ENCODE assay signal across 14 mouse cellular contexts in the genomic region with DNA sequence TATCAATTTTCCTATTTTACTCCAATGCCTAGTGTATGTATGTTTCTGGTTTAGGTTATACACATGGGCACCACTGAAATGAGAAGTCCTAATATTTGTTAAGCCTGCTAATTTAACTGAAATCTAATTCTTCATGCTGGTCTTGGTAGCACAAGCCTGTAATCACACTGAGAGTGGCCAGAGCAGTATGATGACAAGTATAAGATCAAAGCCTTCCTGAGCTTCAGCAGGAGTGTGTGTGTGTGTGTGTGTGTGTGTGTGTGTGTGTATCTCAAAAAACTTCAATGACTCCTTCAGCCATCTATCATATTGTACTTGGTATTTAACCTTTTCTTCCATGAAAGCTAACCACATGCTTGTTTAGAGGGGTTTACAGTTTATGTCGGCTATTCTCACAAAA.
A peak's percentile ranks its signal among the peaks of the same experiment; 100 is the strongest.
DNase-seq lines count a peak whose midpoint lies in the region; ATAC-seq and TF ChIP-seq lines count a peak whose summit lies in the region.
"Had no signal": no experiment of that assay in that cellular context is flagged by ENCODE, and none has a peak within 500 bp of the region (broad histone marks: within the 10 kb centered on the region; RNA-seq: fewer than 3 reads in every experiment).

No protein-coding gene starts in this region.

- no peak overlapping the region for H3K27ac ChIP-seq in hindbrain, embryonic 12.5 days
- H3K27ac ChIP-seq in hindbrain, postnatal 0 days = no peak overlapping the region
- no peak overlapping the region for H3K27ac ChIP-seq in midbrain, postnatal 0 days (ENCODE audit: low read depth, low read length)
- no peak overlapping the region for H3K27ac ChIP-seq in midbrain, embryonic 13.5 days
- H3K27ac ChIP-seq: kidney, embryonic 15.5 days; liver, embryonic 12.5 days had no signal

- H3K36me3 ChIP-seq in hindbrain, embryonic 12.5 days = no peaks in the 10 kb centered on the region
- no peaks in the 10 kb centered on the region for H3K36me3 ChIP-seq in hindbrain, postnatal 0 days (ENCODE audit: insufficient read depth, low read length)
- H3K36me3 ChIP-seq in midbrain, postnatal 0 days (ENCODE audit: insufficient read depth, low read length) = no peaks in the 10 kb centered on the region
- H3K36me3 ChIP-seq in midbrain, embryonic 13.5 days = no peaks in the 10 kb centered on the region
- H3K36me3 ChIP-seq: kidney, embryonic 15.5 days; liver, embryonic 12.5 days had no signal

- no peak overlapping the region for H3K4me2 ChIP-seq in hindbrain, embryonic 12.5 days (replicated peaks)
- no peak overlapping the region for H3K4me2 ChIP-seq in hindbrain, postnatal 0 days (ENCODE audit: low read depth, low read length)
- H3K4me2 ChIP-seq in midbrain, postnatal 0 days (ENCODE audit: low read depth, low read length, poor library complexity, severe bottlenecking) = no peak overlapping the region
- H3K4me2 ChIP-seq in midbrain, embryonic 13.5 days (replicated peaks) = no peak overlapping the region
- H3K4me2 ChIP-seq: kidney, embryonic 15.5 days; liver, embryonic 12.5 days had no signal

- H3K4me1 ChIP-seq in hindbrain, embryonic 12.5 days = no peaks in the 10 kb centered on the region
- no peaks in the 10 kb centered on the region for H3K4me1 ChIP-seq in hindbrain, postnatal 0 days (ENCODE audit: insufficient read depth, low read length)
- no peaks in the 10 kb centered on the region for H3K4me1 ChIP-seq in midbrain, postnatal 0 days (ENCODE audit: insufficient read depth, low read length)
- H3K4me1 ChIP-seq in midbrain, embryonic 13.5 days (replicated peaks) = no peaks in the 10 kb centered on the region
- H3K4me1 ChIP-seq: liver, embryonic 12.5 days had no signal

- no peak for DNase-seq in hindbrain, postnatal 0 days (ENCODE audit: low spot score)
- DNase-seq in midbrain, postnatal 0 days (ENCODE audit: low spot score) = no peak
- DNase-seq in hindlimb bud, embryonic 11.5 days (ENCODE audit: extremely low spot score, low read depth, low spot score) = peak; percentile 30
- no peak for DNase-seq in liver
- DNase-seq: cerebellum, postnatal 36 days; heart, postnatal 4 days; thymus, adult 2 months had no signal

- H3K9ac ChIP-seq in hindbrain, embryonic 12.5 days = no peak overlapping the region
- no peak overlapping the region for H3K9ac ChIP-seq in hindbrain, postnatal 0 days (replicated peaks; ENCODE audit: low read length)
- H3K9ac ChIP-seq in midbrain, postnatal 0 days (replicated peaks; ENCODE audit: low read length, poor library complexity, severe bottlenecking) = no peak overlapping the region
- H3K9ac ChIP-seq in midbrain, embryonic 13.5 days (replicated peaks) = no peak overlapping the region
- H3K9ac ChIP-seq: kidney, embryonic 15.5 days; liver, embryonic 12.5 days had no signal

- ATAC-seq in hindbrain, embryonic 12.5 days (ENCODE audit: low FRiP score) = 0 out of 2 replicates have a peak, but pooled peaks have one; percentile 13
- ATAC-seq in hindbrain, postnatal 0 days = no peak; the same call in 1 of the 2 replicates
- ATAC-seq in midbrain, postnatal 0 days (ENCODE audit: low FRiP score) = 0 out of 2 replicates have a peak, but pooled peaks have one; percentile 22
- no peak for ATAC-seq in midbrain, embryonic 13.5 days
- no peak for ATAC-seq in cerebellum, adult (ENCODE audit: insufficient number of reproducible peaks, low FRiP score, low TSS enrichment)
- ATAC-seq: activated CD4-positive, CD25-positive, alpha-beta regulatory T cell, adult 4 months; liver, embryonic 12.5 days had no signal

- WGBS in hindbrain, embryonic 12.5 days = 58% methylated on average over 1 of the region's 1 CpGs
- WGBS in hindbrain, postnatal 0 days = 38% methylated on average over 1 of the region's 1 CpGs
- 37% methylated on average over 1 of the region's 1 CpGs for WGBS in midbrain, postnatal 0 days
- 54% methylated on average over 1 of the region's 1 CpGs for WGBS in midbrain, embryonic 13.5 days

- H3K4me3 ChIP-seq in hindbrain, embryonic 12.5 days = no peak overlapping the region
- H3K4me3 ChIP-seq in hindbrain, postnatal 0 days (ENCODE audit: low read length) = no peak overlapping the region
- no peak overlapping the region for H3K4me3 ChIP-seq in midbrain, postnatal 0 days (ENCODE audit: low read depth, low read length)
- H3K4me3 ChIP-seq in midbrain, embryonic 13.5 days (replicated peaks) = no peak overlapping the region
- H3K4me3 ChIP-seq: erythroblast, embryonic 14.5 days; kidney, embryonic 15.5 days; liver, embryonic 12.5 days had no signal

- H3K27me3 ChIP-seq in hindbrain, embryonic 12.5 days = no peaks in the 10 kb centered on the region
- no peaks in the 10 kb centered on the region for H3K27me3 ChIP-seq in hindbrain, postnatal 0 days (ENCODE audit: insufficient read depth, low read length)
- H3K27me3 ChIP-seq in midbrain, postnatal 0 days (ENCODE audit: insufficient read depth, low read length) = no peaks in the 10 kb centered on the region
- no peaks in the 10 kb centered on the region for H3K27me3 ChIP-seq in midbrain, embryonic 13.5 days
- H3K27me3 ChIP-seq: kidney, embryonic 15.5 days; liver, embryonic 12.5 days had no signal

- H3K9me3 ChIP-seq in hindbrain, embryonic 12.5 days (replicated peaks) = no peaks in the 10 kb centered on the region
- no peaks in the 10 kb centered on the region for H3K9me3 ChIP-seq in hindbrain, postnatal 0 days (ENCODE audit: low read length)
- no peaks in the 10 kb centered on the region for H3K9me3 ChIP-seq in midbrain, postnatal 0 days (ENCODE audit: low read length)
- no peaks in the 10 kb centered on the region for H3K9me3 ChIP-seq in midbrain, embryonic 13.5 days
- H3K9me3 ChIP-seq: kidney, embryonic 15.5 days; liver, embryonic 12.5 days had no signal

- TF ChIP-seq CTCF in hindbrain, postnatal 0 days (IDR thresholded peaks at IDR 0.05; ENCODE audit: low read depth) = no peak
- TF ChIP-seq CTCF in midbrain, postnatal 0 days (IDR thresholded peaks at IDR 0.05) = no peak

Comparison
In these comparisons a context has a peak if more than half of its experiments do, and no peak if none do; other contexts are left out.
1. ATAC-seq: peak in hindbrain, embryonic 12.5 days (single experiment) and midbrain, postnatal 0 days (single experiment); none in hindbrain, postnatal 0 days (single experiment), midbrain, embryonic 13.5 days (single experiment) and cerebellum, adult (single experiment).